In genomic region chr6:24667829-24668228, GRCm38 (mm10) we compare ENCODE assay signal across 22 mouse cellular contexts. TPM values are rescaled to one million over a fixed set of nuclear protein-coding genes. Genes with fewer than 3 reads are reported as not detected.
DNase-seq lines count a peak whose midpoint lies in the region; ATAC-seq and TF ChIP-seq lines count a peak whose summit lies in the region.
"Had no signal": no experiment of that assay in that cellular context is flagged by ENCODE, and none has a peak within 500 bp of the region (broad histone marks: within the 10 kb centered on the region; RNA-seq: fewer than 3 reads in every experiment).

No protein-coding gene starts in this region.

- H3K27ac ChIP-seq in lung, embryonic 14.5 days (ENCODE audit: low read depth), result no peak overlapping the region
- 0 out of 2 replicates have a peak overlapping the region, but pooled peaks have one; percentile 16 for H3K27ac ChIP-seq in lung, postnatal 0 days (ENCODE audit: low read length)
- 0 out of 2 replicates have a peak overlapping the region, but pooled peaks have one; percentile 3 for H3K27ac ChIP-seq in MEL (ENCODE audit: control insufficient read depth, low read depth, low read length)
- H3K27ac ChIP-seq: embryonic facial prominence, embryonic 10.5 days; embryonic facial prominence, embryonic 12.5 days; forebrain, embryonic 13.5 days; forebrain, embryonic 15.5 days had no signal

- no peak overlapping the region for H3K4me3 ChIP-seq in lung, embryonic 14.5 days (ENCODE audit: low read depth, low read length)
- no peak overlapping the region for H3K4me3 ChIP-seq in lung, postnatal 0 days (ENCODE audit: low read depth, low read length)
- no peak overlapping the region for H3K4me3 ChIP-seq in MEL (ENCODE audit: control insufficient read depth in 1 of 2, insufficient read depth in 1 of 2, low read depth in 2 of 2, low read length in 2 of 2)
- H3K4me3 ChIP-seq: embryonic facial prominence, embryonic 10.5 days; embryonic facial prominence, embryonic 12.5 days; forebrain, embryonic 13.5 days; forebrain, embryonic 15.5 days had no signal

- no peak for TF ChIP-seq RAD21 in MEL (IDR thresholded peaks at IDR 0.05; ENCODE audit: low read depth, low read length)

- DNase-seq in lung, embryonic 14.5 days, result peak; percentile 4
- no peak for DNase-seq in lung, postnatal 10 days
- DNase-seq in lung, postnatal 0 days (ENCODE audit: low spot score), result peak; percentile 40
- no peak for DNase-seq in lung, postnatal 36 days
- DNase-seq in MEL (ENCODE audit: low read depth, low spot score), result peak; percentile 75
- DNase-seq in kidney, adult 11 months, result no peak
- no peak for DNase-seq in kidney, postnatal 36 days
- DNase-seq: adrenal gland, adult 8-10 months; adrenal gland, postnatal 14 days; adrenal gland, postnatal 36 days; cerebellum, adult 11-12 months; cerebellum, adult 2 months; cerebellum, adult 9-10 months; cerebellum, postnatal 10 days; cerebellum, postnatal 25 days had no signal

- no peaks in the 10 kb centered on the region for H3K4me1 ChIP-seq in lung, embryonic 14.5 days (ENCODE audit: insufficient read depth)
- 0 out of 2 replicates have a peak, but pooled peaks cover 8% of the 10 kb centered on the region for H3K4me1 ChIP-seq in lung, postnatal 0 days (ENCODE audit: insufficient read depth, low read depth, low read length)
- peaks cover 4 to 13% of the 10 kb centered on the region in 2 experiments for H3K4me1 ChIP-seq in MEL (ENCODE audit: control insufficient read depth in 1 of 2, insufficient read depth in 2 of 2, low read length in 2 of 2)
- H3K4me1 ChIP-seq: embryonic facial prominence, embryonic 12.5 days had no signal

- 56% methylated on average over 3 of the region's 3 CpGs for WGBS in lung, embryonic 14.5 days
- WGBS in lung, postnatal 0 days, result 35% methylated on average over 3 of the region's 3 CpGs

- H3K4me2 ChIP-seq in lung, embryonic 14.5 days, result no peak overlapping the region
- H3K4me2 ChIP-seq in lung, postnatal 0 days (replicated peaks; ENCODE audit: low read depth, low read length), result no peak overlapping the region
- H3K4me2 ChIP-seq: embryonic facial prominence, embryonic 12.5 days; forebrain, embryonic 13.5 days; forebrain, embryonic 15.5 days had no signal

- no peaks in the 10 kb centered on the region for H3K9me3 ChIP-seq in lung, embryonic 14.5 days (ENCODE audit: low read depth, low read length)
- H3K9me3 ChIP-seq in lung, postnatal 0 days (ENCODE audit: low read length), result no peaks in the 10 kb centered on the region
- no peaks in the 10 kb centered on the region for H3K9me3 ChIP-seq in MEL (replicated peaks; ENCODE audit: insufficient read depth, low read length)
- H3K9me3 ChIP-seq: embryonic facial prominence, embryonic 10.5 days; embryonic facial prominence, embryonic 12.5 days; forebrain, embryonic 13.5 days; forebrain, embryonic 15.5 days had no signal

- TF ChIP-seq CTCF in lung, embryonic 14.5 days (IDR thresholded peaks at IDR 0.05; ENCODE audit: low read depth), result no peak
- TF ChIP-seq CTCF in lung, postnatal 0 days (IDR thresholded peaks at IDR 0.05), result no peak
- TF ChIP-seq CTCF in MEL (IDR thresholded peaks at IDR 0.05 in 2 of 3, conservative IDR thresholded peaks at IDR 0.05 in 1 of 3; ENCODE audit: control insufficient read depth in 1 of 3, insufficient read depth in 1 of 3, low read depth in 2 of 3, low read length in 3 of 3, poor library complexity in 1 of 3, severe bottlenecking in 1 of 3), result no peak

- TF ChIP-seq EP300 in lung, postnatal 0 days (IDR thresholded peaks at IDR 0.05), result 0 out of 2 replicates have a peak, but pooled peaks have one; percentile 26
- peak; percentile 68 to 75 for TF ChIP-seq EP300 in MEL (IDR thresholded peaks at IDR 0.05; ENCODE audit: low read depth in 1 of 2, low read length in 2 of 2)

- peaks cover 18% of the 10 kb centered on the region for H3K79me2 ChIP-seq in MEL (ENCODE audit: control insufficient read depth, insufficient read depth, low read length, poor library complexity)

- no peak for TF ChIP-seq POLR2A in MEL (IDR thresholded peaks at IDR 0.05; ENCODE audit: control insufficient read depth in 1 of 2, insufficient read depth in 1 of 2, low read depth in 1 of 2, low read length in 2 of 2, poor library complexity in 1 of 2)

- no peaks in the 10 kb centered on the region for H3K27me3 ChIP-seq in lung, embryonic 14.5 days (ENCODE audit: insufficient read depth, low read length)
- H3K27me3 ChIP-seq in lung, postnatal 0 days (replicated peaks; ENCODE audit: insufficient read depth, low read length), result no peaks in the 10 kb centered on the region
- no peaks in the 10 kb centered on the region for H3K27me3 ChIP-seq in MEL (ENCODE audit: control insufficient read depth in 1 of 2, insufficient read depth in 2 of 2, low read length in 2 of 2)
- H3K27me3 ChIP-seq: embryonic facial prominence, embryonic 12.5 days; forebrain, embryonic 13.5 days; forebrain, embryonic 15.5 days had no signal

- H3K9ac ChIP-seq in lung, embryonic 14.5 days, result no peak overlapping the region
- no peak overlapping the region for H3K9ac ChIP-seq in lung, postnatal 0 days (replicated peaks; ENCODE audit: low read depth)
- no peak overlapping the region for H3K9ac ChIP-seq in MEL (ENCODE audit: control insufficient read depth, low read depth, low read length, poor library complexity, severe bottlenecking)
- H3K9ac ChIP-seq: embryonic facial prominence, embryonic 12.5 days; forebrain, embryonic 13.5 days; forebrain, embryonic 15.5 days had no signal

- no peak for ATAC-seq in lung, embryonic 14.5 days (ENCODE audit: insufficient read depth)
- no peak for ATAC-seq in lung, postnatal 0 days
- 0 out of 2 replicates have a peak, but pooled peaks have one; percentile 10 for ATAC-seq in megakaryocyte progenitor cell, adult 5-6 weeks (replicated peaks; ENCODE audit: poor library complexity)
- ATAC-seq: activated CD4-positive, CD25-positive, alpha-beta regulatory T cell, adult 4 months; forebrain, embryonic 13.5 days; forebrain, embryonic 15.5 days; Patski had no signal

- H3K36me3 ChIP-seq in lung, embryonic 14.5 days (ENCODE audit: insufficient read depth), result no peaks in the 10 kb centered on the region
- no peaks in the 10 kb centered on the region for H3K36me3 ChIP-seq in lung, postnatal 0 days (ENCODE audit: insufficient read depth, low read length)
- peaks cover 0 to 18% of the 10 kb centered on the region in 2 experiments; a peak in 2 of 4 replicates for H3K36me3 ChIP-seq in MEL (ENCODE audit: control insufficient read depth in 1 of 2, insufficient read depth in 2 of 2, low read length in 2 of 2)
- H3K36me3 ChIP-seq: embryonic facial prominence, embryonic 10.5 days; embryonic facial prominence, embryonic 12.5 days; forebrain, embryonic 15.5 days had no signal

TF ChIP-seq in MEL, 35 proteins besides CTCF, POLR2A, EP300 and RAD21 (continues in another document):
- TF ChIP-seq HCFC1 (IDR thresholded peaks at IDR 0.05; ENCODE audit: low read depth, low read length) (0 out of 2 replicates have a peak, but pooled peaks have one; percentile 34), POLR2AphosphoS5 (IDR thresholded peaks at IDR 0.05; ENCODE audit: borderline replicate concordance, low read depth, low read length) (no peak), USF2 (IDR thresholded peaks at IDR 0.05; ENCODE audit: borderline replicate concordance in 1 of 2, insufficient read depth in 1 of 2, low read depth in 1 of 2, low read length in 2 of 2) (no peak), ZC3H11A (IDR thresholded peaks at IDR 0.05; ENCODE audit: low read depth, low read length) (0 out of 2 replicates have a peak, but pooled peaks have one; percentile 1), TBP (IDR thresholded peaks at IDR 0.05; ENCODE audit: low read depth, low read length) (no peak), NRF1 (IDR thresholded peaks at IDR 0.05; ENCODE audit: insufficient read depth, low read depth, low read length, poor library complexity, severe bottlenecking) (no peak), SIN3A (IDR thresholded peaks at IDR 0.05; ENCODE audit: low read length) (peak; percentile 68), JUND (IDR thresholded peaks at IDR 0.05; ENCODE audit: low read depth, low read length) (no peak), NELFE (IDR thresholded peaks at IDR 0.05; ENCODE audit: low read depth, low read length) (no peak), SMC3 (IDR thresholded peaks at IDR 0.05; ENCODE audit: low read depth, low read length) (no peak), MAFK (IDR thresholded peaks at IDR 0.05; ENCODE audit: borderline replicate concordance, low read depth, low read length) (peak; percentile 38; the same call in 1 of the 2 replicates), GATA1 (IDR thresholded peaks at IDR 0.05; ENCODE audit: low read depth, low read length) (peak; percentile 78), ZNF384 (IDR thresholded peaks at IDR 0.05; ENCODE audit: low read depth, low read length) (peak; percentile 44; the same call in 1 of the 2 replicates), GABPA (IDR thresholded peaks at IDR 0.05; ENCODE audit: low read depth, low read length) (no peak), CHD1 (IDR thresholded peaks at IDR 0.05; ENCODE audit: low read depth, low read length) (no peak), ZMIZ1 (IDR thresholded peaks at IDR 0.05; ENCODE audit: low read depth, low read length) (no peak), TCF12 (IDR thresholded peaks at IDR 0.05; ENCODE audit: low read depth, low read length) (peak; percentile 73; the same call in 1 of the 2 replicates), ETS1 (IDR thresholded peaks at IDR 0.05; ENCODE audit: low read depth, low read length) (peak; percentile 93), KAT2A (conservative IDR thresholded peaks at IDR 0.05; ENCODE audit: low read depth, low read length) (0 out of 2 replicates have a peak, but pooled peaks have one; percentile 11), ELF1 (IDR thresholded peaks at IDR 0.05; ENCODE audit: low read depth, low read length) (no peak), E2F4 (IDR thresholded peaks at IDR 0.05; ENCODE audit: borderline replicate concordance, low read depth, low read length) (no peak), MAX (IDR thresholded peaks at IDR 0.05; ENCODE audit: low read length) (no peak; the same call in none of the 2 replicates), MYC (IDR thresholded peaks at IDR 0.05; ENCODE audit: low read depth, low read length) (0 out of 2 replicates have a peak, but pooled peaks have one; percentile 38), MEF2A (IDR thresholded peaks at IDR 0.05; ENCODE audit: extremely low read depth, insufficient replicate concordance, low read depth, low read length, poor library complexity, severe bottlenecking) (0 out of 2 replicates have a peak, but pooled peaks have one; percentile 43)

RNA-seq across cellular contexts. Expression of gene Wasl, which starts 3.0 kb away (rescaled TPM):
- polyA plus RNA-seq in lung, embryonic 14.5 days (2014; fragmentation: Nextera tagmentation; extraction: Ambion mirVana), result 61.2 and 65.2 TPM in 2 replicates
- 88.3 and 93.5 TPM in 2 replicates for polyA plus RNA-seq in lung, postnatal 0 days (2015; fragmentation: Nextera tagmentation; extraction: Ambion mirVana)
- 3.6 and 4.3 TPM in 2 replicates for total RNA-seq in MEL (2012; rRNA removed)
- polyA plus RNA-seq in MEL (2012; ENCODE audit: insufficient read depth in 1 of 2, insufficient read length in 2 of 2, low read depth in 1 of 2, low replicate concordance in 2 of 2, missing spikeins in 1 of 2), result 10 to 100 TPM in 1 of 2 experiments, 1 to 10 TPM in 1; 9.5 to 33.3 TPM
- total RNA-seq in megakaryocyte progenitor cell, adult 5-6 weeks (2015), result 20.1 and 21.5 TPM in 2 replicates
- total RNA-seq in megakaryocyte progenitor cell, adult 5-6 weeks (2017), result 5.1 and 7.0 TPM in 2 replicates

Comparison
In these comparisons a context has a peak if more than half of its experiments do, and no peak if none do; other contexts are left out.
1. DNase-seq: peak in lung, embryonic 14.5 days (single experiment), lung, postnatal 0 days (single experiment) and MEL (single experiment); none in lung, postnatal 10 days (single experiment), lung, postnatal 36 days (single experiment), kidney, adult 11 months (single experiment) and kidney, postnatal 36 days (0 of 2).